Mouse (Mus musculus): ENCODE data around the gene Fscn3.

Fscn3 gene

GRCm38 (mm10) chr6:28470621-28471020, 43.0 kb downstream of the Fscn3 start:
- ChIA-PET CTCF (interaction anchor here in 1 of 4 experiments (0.6 to 0.7 kb wide), 3 partner anchors 9 to 564 kb away, joined by 3 to 7 read pairs (median 5); no protein-coding TSS in a partner anchor), POLR2A (interaction anchor here in 3 of 4 experiments (0.9 to 2.7 kb wide), 3 partner anchors 9 kb away, joined by 3 to 10 read pairs (median 7); no protein-coding TSS in a partner anchor)

DNA sequence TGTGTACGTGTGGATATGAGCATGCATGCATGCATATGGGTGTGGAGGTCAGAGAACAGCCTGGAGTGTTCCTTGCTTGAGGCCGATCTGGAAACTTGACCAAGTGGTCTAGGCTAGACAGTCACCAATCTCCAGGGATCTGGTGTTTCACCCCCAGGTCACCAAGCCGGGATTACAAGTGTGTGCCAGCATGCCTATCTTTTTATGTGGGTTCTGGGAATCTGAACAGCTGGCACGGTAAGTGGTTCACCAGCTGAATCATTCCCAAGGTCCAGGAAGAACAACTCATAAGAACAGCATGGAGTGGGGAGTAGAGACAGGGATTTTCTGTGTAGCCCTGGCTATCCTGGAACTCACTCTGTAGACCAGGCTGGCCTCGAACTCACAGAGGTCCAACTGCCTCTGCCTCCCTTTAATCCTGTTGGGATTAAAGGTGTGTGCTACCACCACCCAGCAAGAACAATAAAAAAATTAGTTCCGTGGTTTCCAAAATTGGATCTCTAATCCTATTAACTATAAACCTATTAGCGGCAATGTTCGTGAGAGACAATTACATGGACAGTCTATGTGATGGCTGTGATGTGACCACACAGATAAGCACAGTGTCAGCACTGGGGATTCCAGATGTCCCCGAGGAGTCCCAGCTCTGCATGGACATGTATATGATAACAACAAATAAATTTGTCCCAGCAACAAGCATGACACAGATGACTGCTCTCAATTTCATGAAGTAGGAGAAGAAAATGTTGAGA, 43.9 kb downstream of the Fscn3 start:
- POLR2A ChIA-PET = interaction anchor here in 2 of 4 experiments (2.7 kb wide), 2 partner anchors 8 to 9 kb away, joined by 7 to 10 read pairs; no protein-coding TSS in a partner anchor
- CTCF ChIA-PET = interaction anchor here in 3 of 4 experiments (0.6 to 0.7 kb wide), 3 partner anchors 8 to 162 kb away, joined by 3 to 7 read pairs (median 4); no protein-coding TSS in a partner anchor

GRCm38 (mm10) chr6:28474211-28474610, 46.6 kb downstream of the Fscn3 start:
- ChIA-PET POLR2A (interaction anchor here in 1 of 4 experiments (0.6 kb wide), 1 partner anchor 39 kb away, joined by 6 read pairs; no protein-coding TSS in a partner anchor), CTCF (interaction anchor here in 1 of 4 experiments (1.6 kb wide), 1 partner anchor 14 kb away, joined by 4 read pairs; no protein-coding TSS in a partner anchor)

DNA sequence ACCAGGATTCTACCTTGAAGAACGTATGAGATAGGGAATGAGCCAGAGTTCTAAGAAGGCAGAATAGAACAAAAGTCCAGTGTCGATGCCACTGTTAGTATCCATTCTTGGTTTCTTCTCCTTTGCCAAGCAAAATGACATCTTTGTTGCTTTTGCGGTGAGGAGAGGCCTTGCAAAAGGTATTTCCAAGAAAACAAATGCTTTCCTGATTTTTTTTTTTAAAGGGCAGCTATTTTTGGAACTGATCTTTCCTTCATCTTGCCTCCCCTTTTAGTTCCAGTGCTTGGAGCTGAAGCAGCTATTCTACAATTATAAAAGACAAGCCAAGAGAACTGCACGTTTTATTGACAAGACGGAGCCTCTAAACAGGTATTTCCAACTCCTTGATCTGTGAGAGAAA, 47.2 kb downstream of the Fscn3 start, which contains the start of gene Snd1:
Gene Snd1 (plus strand): TSS at position 301 of the 400 bp plus-strand sequence.
- CTCF ChIA-PET = interaction anchor here in 1 of 4 experiments (1.6 kb wide), 1 partner anchor 14 kb away, joined by 4 read pairs; no protein-coding TSS in a partner anchor

DNA sequence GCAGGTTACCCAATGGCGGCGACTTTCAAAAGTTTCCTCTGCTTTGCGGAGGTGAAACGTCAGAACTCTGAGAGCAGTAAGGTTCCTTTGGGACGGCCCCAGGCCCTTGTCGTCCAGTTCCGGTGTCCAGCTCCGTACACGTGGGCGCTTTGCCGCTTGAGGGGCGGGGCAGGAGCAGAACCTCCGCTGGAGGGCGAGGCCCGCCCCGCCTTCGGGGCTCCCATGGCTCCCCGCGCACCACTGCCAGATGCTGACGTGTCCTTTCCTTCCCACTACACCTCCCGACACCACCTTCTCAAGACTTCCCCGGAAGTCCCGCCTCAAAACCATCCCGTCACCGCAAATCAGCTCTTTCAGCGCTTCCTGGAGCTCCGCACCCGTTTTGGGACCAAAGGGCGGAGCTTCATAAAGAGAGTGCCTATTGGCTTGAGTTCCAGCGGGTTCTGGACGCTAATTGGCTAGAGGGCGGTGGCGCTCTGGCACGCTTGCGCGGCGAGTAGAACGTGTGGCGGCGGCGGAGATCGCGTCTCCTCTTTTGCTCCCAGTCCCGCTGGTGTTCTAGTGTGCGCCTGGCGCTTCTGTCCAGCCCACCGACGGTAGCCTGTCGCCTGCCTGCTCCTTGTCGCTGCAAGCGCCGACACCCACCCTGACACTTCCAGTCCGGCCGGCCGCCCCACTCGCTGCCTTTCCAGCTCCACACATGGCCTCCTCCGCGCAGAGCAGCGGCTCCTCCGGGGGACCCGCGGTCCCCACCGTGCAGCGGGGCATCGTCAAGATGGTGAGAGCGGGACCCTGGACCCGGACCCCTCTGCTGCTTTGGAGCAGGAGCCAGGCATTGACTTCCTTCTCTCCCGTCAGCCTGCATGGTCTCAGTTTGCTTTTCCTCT, 52.5 kb downstream of the Fscn3 start:
- ChIA-PET CTCF (interaction anchor here in 3 of 4 experiments (0.6 to 1.1 kb wide), 6 partner anchors 9 to 73 kb away, joined by 3 to 9 read pairs (median 5); no protein-coding TSS in a partner anchor), POLR2A (interaction anchor here in 3 of 4 experiments (0.6 to 3.1 kb wide), 155 partner anchors 8 to 1256 kb away, joined by 3 to 51 read pairs (median 4); partner anchors contain the start of genes Arf5 (in 2 of the 3), Fscn3 (in 2 of the 3), Gcc1 (in 2 of the 3) and Calu (in 1 of the 3))

More for the DNA sequence above, 47.2 kb downstream of the Fscn3 start, which contains the start of gene Snd1:
- POLR2A ChIA-PET = interaction anchor here in 1 of 4 experiments (0.7 kb wide), 1 partner anchor 505 kb away, joined by 6 read pairs; no protein-coding TSS in a partner anchor

GRCm38 (mm10) chr6:28480752-28481492, 53.3 kb downstream of the Fscn3 start:
- CTCF ChIA-PET = no interaction called here
- POLR2A ChIA-PET = interaction anchor here in 3 of 4 experiments (0.7 to 3.1 kb wide), 42 partner anchors 10 to 867 kb away, joined by 3 to 51 read pairs (median 6); partner anchors contain the start of genes Fscn3 (in 2 of the 3), Gcc1 (in 2 of the 3), Calu (in 1 of the 3) and Hilpda (in 1 of the 3)

DNA sequence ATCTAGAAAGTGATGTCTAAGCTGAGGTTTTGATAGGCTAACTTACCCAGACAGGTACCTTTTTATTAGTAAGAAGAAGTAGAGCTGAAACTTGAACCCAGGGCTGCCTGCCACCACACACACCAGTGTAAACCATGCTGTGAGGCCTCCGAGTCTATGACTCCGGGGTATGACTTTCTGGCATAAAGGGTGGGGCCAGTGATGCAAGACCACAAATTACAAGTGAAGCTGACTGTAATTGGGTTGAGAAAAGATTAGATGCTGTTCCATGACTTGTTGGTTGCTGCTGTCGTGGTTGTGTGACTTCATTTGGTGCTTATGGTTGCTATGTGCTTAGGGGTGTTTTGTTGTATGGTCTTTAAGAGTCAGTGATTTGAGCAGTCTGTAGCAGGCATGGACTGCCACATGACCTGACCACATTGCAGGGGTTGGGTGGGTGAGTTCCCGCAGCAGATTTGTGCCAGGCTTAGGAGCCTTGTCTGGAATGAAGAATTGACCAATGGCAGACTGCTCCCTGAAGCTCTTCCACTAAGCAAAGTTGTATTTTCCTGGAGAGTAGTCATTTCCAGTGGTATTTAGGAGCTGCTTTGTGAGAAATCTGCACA, 55.2 kb downstream of the Fscn3 start:
- CTCF ChIA-PET = no interaction called here
- POLR2A ChIA-PET = interaction anchor here in 3 of 4 experiments (0.6 to 3.7 kb wide), 5 partner anchors 16 to 624 kb away, joined by 5 to 18 read pairs (median 6); no protein-coding TSS in a partner anchor

DNA sequence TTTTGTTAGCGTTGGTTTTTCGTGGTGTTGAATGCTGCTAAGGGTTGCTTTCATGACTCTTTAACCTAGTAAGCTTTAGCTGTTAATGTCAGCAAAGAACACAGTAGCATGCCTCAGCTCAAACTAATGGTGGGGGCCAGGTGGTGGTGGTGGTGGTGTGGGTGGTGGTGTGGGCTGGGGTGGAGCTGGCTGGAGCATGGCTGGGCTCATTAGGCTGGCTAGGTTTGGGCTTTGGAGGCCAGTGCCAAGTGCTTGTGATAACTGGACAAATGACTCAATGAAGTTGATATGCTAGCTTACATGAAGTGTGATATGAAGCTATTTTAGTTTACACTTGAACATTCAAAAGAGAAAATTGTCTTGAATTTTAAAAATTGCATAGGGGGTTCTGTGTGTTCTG, 58.4 kb downstream of the Fscn3 start:
- ChIA-PET POLR2A (interaction anchor here in 2 of 4 experiments (0.6 to 3.7 kb wide), 7 partner anchors 9 to 437 kb away, joined by 3 to 18 read pairs (median 3); no protein-coding TSS in a partner anchor), CTCF (interaction anchor here in 2 of 4 experiments (0.6 to 1.3 kb wide), 3 partner anchors 13 to 37 kb away, joined by 3 read pairs; no protein-coding TSS in a partner anchor)

DNA sequence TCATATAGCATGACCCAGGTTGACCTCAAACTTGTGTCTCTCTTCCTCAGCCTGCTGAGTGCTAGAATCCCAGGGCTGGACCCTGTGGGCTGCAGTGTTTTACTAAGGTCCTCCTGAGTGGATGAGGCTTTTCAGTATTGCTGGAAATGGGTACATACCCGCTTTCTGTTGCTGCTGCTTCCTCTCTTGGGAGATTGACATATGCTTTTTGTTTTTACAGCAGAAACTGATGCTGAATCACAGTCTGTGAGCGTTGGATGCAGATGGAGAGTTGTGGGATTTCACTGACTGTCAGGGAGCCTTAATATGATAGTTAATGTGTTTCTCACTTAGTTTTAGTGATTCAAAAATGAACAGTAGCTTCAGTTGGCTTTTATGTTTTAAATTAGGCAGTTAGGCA, 58.9 kb downstream of the Fscn3 start:
- POLR2A ChIA-PET = interaction anchor here in 3 of 4 experiments (0.6 to 1.8 kb wide), 7 partner anchors 8 to 445 kb away, joined by 3 to 6 read pairs (median 3); no protein-coding TSS in a partner anchor

DNA sequence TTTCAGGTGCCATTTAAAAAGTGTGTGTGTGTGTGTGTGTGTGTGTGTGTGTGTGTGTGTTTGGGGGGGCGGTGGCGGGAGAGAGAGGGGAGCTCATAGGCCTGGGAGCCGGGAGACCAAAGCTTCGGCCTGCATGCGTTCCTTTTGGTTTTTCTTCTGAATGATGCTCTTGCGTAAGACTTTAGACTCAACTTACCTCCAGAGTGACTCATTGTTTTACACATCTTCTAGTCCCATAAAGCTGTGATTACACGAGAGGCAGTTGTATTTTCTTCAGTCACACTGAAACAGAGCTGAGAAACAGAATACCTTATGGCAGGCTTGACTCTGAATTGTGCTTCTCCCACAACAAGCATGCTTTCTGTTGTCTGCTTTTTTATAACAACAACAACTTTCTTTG, 59.3 kb downstream of the Fscn3 start:
- ChIA-PET POLR2A (interaction anchor here in 3 of 4 experiments (0.6 to 1.8 kb wide), 7 partner anchors 8 to 444 kb away, joined by 3 to 6 read pairs (median 3); no protein-coding TSS in a partner anchor), CTCF (interaction anchor here in 2 of 4 experiments (0.6 to 1.3 kb wide), 2 partner anchors 26 to 759 kb away, joined by 3 read pairs; no protein-coding TSS in a partner anchor)

More for the DNA sequence above, 58.9 kb downstream of the Fscn3 start:
- CTCF ChIA-PET = interaction anchor here in 2 of 4 experiments (0.6 to 1.3 kb wide), 2 partner anchors 13 to 26 kb away, joined by 3 read pairs; no protein-coding TSS in a partner anchor

Data from embryonic stem cell, embryonic (primary cell).